Mouse (Mus musculus) thymus, postnatal 36 days (tissue): ENCODE measurements at regions not wholly inside any gene's neighbourhood (a gene's known extent, or its start where the extent isn't known, plus 50 kb on each side); places are given as distances from the start of the nearest gene placed in this dataset.

ENCODE experiments used
- DNase-seq, 2 experiments: peaks; one replicate each; pipeline ENCODE4 v3.0.0; 2022; ENCODE audit warnings: mixed read lengths in 2 of 2

- DNase-seq: no peak
Measured at GRCm38 (mm10) chr2:40149186-40149585, 922.9 kb upstream of the Ppp6c start.

DNA sequence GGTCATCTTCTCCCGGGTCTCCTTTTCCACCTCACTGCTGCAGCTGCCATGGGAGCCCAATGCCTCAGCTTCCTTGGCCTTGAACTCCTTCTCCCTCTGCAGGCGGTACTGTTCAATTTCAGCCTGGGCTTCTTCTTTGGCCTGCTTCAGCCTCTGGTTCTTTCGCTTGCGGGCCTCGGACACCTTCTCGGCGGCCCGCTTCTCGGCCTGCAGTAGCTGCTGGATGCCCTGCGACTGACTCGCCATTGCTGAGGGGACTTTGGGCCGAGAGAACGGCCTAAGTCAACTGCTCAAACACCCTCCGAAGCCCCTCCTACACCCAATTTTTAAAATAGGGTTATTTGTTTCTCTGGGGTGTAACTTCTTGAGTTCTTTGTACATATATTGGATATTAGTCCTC is 901.4 kb upstream of the Ppp6c start:
- peak in 1 of 2 experiments; percentile 15 for DNase-seq

- no peak for DNase-seq
Measured at GRCm38 (mm10) chr2:40119176-40119575, 892.9 kb upstream of the Ppp6c start.

DNA sequence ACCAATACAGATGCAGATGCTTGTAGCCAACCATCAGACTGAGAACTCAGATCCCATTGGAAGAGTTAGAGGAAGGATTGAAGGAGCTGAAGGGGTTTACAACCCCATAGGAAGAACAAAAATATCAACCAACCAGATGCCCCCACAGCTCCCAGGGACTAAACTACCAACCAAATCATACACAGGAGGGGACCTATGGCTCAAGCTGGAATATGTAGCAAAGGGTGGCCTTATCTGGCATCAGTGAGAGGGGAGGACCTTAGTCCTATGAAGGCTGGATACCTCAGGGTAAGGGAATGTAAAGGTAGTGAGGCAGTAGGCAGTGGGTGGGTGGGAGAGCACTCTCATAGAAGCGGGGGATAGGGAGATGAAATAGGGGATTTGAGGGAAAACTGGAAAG is 888.2 kb upstream of the Ppp6c start:
- no peak for DNase-seq
